Mouse (Mus musculus) cerebellum, postnatal 10 days (tissue): ENCODE measurements at regions not wholly inside any gene's neighbourhood (a gene's known extent, or its start where the extent isn't known, plus 50 kb on each side); places are given as distances from the start of the nearest gene placed in this dataset.
"Not testable (repeated sequence)": the region's sequence is repeated elsewhere in the genome, so short reads cannot be mapped to it uniquely, and the experiment has no call there.

Source experiments
- DNase-seq, 2 experiments: peaks; one replicate each; pipeline ENCODE4 v3.0.0; 2021; ENCODE audit warnings: mixed read lengths in 2 of 2

DNA sequence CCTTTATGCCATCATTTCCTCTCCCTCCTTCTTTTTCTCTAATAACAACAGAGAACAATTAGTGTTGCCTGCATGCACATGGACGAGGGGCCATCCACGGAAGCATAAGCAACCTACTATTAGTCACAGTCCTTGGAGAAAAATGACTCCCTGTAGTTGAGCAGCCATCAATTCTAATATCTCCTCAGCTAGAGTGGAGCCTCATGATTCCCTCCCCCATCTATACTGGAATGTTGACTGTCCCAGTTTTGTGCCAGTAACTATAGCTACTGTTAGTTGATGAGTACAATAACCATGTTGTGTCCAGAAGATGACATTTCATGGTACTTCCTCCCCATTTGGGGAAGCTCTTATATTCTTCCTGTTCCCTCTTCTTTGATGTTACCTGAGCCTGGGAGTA is 64.3 kb upstream of the Rtn4 start:
- DNase-seq: no peak

DNA sequence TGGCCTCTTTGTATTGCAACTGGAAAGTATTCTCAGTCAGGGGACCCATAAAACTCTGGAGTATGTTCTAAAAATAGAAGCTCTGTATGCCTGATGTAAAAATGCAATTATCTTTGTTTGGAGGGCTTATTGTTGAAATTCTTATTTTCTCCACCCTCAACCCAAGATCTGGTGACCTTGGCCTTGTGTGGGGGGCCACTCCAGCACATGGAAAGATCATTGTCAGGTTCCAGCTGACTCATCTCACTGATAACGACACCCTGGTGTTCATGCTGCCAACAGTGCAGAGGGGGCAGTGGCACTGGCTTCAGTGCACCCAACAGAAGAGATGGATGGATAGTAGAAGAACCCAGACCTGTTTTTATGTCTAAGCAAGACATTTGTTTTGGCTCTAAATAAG is 60.3 kb upstream of the Rtn4 start:
- DNase-seq: no peak

DNA sequence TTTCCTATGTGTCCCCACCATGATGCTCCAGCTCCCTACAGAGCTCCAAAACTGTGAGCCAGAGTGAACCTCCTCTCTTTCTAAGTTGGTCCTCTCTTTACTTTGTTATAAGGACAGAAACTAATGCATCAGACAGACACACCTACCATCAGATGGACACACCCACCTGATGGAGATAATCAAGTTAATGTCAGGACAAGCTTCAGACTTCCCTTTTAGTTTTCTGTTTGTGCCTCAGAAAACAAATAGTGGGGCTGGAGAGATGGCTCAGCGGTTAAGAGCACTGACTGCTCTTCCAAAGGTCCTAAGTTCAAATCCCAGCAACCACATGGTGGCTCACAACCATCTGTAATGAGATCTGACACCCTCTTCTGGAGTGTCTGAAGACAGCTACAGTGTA is 59.5 kb upstream of the Rtn4 start:
- not testable (repeated sequence) for DNase-seq

DNA sequence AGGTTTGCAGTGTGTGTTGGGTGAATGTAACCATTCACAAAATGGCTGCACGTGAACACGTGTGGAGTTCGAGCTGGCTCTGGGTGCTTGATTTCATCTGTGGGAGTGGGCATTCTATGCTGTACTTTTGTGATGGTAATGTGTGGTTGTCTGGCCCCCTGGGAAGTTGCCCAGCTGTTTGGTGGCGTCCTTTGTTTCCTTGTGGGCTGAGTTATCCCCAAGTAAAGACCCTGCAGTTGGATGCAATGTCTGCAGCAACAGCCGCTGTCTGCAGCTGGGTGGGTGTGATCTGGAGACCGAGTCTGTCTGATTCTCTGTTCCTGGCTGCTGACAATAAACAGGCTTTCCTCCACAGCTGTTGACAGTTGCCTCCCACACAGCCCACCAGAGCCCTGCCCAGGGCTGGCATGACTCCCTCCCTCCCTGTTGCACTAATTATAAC is 56.0 kb upstream of the Rtn4 start:
- no peak for DNase-seq

DNA sequence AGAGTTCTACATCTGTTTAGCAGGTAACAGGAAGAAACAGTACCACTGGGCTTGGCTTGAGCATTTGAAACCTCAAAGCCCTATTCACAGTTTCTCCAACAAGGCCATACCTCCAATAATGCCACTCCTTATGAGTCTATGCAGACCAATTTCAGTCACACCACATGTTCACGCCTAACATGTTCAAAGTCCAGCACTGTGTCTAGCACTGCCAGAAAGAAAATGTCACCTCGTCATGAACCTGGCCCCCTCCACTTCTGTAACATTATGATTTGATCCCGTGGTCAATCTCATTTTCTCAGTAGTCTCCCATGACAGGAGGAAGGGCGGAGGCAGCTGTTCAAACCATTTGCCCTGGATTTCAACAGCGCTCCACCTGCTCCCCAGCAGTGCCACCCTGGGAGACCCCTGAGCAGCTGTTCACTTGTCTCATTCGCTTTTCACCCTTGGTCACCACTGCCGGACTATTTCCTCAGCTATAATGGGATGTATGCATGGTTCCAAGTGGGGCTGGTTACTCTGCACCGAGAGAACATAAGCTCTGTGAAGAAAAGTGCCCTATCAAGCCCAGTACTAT is 54.6 kb upstream of the Rtn4 start:
- DNase-seq: peak in 1 of 2 experiments; percentile 11

DNA sequence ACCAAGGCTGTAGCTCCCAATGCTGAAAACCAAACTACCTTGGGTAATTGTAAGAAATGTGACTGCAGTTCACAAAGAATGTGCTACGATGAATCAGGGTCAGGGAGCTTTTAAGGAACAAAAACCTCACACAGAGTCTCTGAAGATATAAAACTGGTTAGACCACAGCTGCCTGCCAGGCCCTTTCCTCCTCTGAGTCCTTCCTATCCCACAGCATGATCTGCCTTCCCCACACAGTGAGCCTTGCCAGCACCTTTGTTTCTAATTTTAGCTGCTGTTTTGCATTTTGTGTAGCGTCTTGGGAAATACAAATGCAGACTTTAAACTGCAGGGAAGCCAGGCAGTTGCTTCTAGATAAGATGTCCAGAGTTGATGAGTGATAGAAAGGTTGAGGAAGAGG is 53.9 kb upstream of the Rtn4 start:
- no peak for DNase-seq
